Mouse (Mus musculus) cerebellum, postnatal 25 days (tissue): ENCODE measurements around the gene Ppp1r13l.

Experiments used
- DNase-seq, 2 experiments: peaks; one replicate each; pipeline ENCODE4 v3.0.0; 2021; ENCODE audit warnings: mixed read lengths in 2 of 2

Ppp1r13l gene

DNA sequence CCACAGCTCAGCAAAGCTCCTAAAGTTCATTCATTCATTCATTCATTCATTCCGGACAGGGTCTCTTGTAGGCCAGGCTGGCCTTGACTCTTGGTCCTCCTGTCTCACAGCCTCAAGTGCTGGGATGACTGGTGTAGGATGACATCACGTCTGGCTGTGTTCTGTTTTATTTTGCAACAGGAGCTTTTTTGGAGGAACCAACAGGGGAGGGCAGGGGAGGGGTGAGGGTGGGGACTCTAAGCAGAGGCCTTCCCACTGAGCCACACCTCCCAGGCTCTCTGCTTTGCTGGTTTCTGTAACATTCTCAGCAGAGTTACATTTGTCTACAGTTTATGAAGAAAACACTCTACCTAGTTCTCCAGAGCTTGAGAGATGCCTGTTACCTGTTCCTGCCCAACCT, 21.5 kb upstream of the Ppp1r13l start:
- no peak for DNase-seq

DNA sequence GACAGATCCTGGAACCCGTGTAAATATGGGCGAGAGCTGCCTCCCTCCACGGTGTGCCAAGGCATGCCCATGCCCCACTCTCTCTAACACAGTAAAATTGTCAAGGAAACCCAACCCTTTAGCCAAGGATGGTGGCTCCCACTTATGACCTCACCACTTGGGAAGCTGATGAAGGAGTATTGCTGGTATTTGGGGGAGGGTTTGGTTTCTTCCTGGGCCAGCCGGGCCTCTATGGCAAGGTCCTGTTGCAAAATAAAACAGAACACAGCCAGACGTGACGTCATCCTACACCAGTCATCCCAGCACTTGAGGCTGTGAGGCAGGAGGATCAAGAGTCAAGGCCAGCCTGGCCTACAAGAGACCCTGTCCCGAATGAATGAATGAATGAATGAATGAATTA, 21.0 kb upstream of the Ppp1r13l start:
- DNase-seq = no peak

DNA sequence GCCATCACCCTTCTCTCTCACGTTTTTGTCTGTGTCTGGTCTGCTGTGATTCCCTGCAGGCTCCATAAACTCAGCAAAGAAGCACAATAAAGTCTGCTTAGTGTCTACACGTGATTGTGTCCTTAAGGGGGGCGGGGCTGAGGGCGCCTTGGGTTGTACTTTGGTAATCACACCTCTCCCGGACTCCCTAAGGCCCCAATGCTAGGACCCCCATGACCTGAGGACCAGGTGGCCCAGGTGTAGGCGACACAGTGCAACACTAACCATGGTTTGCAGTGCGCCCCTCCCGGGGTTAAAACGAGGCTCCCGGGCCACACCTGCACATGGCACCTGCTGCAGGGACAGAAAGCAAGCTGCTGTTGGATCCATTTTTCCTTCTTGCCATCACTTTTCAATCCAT, 18.3 kb upstream of the Ppp1r13l start:
- DNase-seq = no peak

DNA sequence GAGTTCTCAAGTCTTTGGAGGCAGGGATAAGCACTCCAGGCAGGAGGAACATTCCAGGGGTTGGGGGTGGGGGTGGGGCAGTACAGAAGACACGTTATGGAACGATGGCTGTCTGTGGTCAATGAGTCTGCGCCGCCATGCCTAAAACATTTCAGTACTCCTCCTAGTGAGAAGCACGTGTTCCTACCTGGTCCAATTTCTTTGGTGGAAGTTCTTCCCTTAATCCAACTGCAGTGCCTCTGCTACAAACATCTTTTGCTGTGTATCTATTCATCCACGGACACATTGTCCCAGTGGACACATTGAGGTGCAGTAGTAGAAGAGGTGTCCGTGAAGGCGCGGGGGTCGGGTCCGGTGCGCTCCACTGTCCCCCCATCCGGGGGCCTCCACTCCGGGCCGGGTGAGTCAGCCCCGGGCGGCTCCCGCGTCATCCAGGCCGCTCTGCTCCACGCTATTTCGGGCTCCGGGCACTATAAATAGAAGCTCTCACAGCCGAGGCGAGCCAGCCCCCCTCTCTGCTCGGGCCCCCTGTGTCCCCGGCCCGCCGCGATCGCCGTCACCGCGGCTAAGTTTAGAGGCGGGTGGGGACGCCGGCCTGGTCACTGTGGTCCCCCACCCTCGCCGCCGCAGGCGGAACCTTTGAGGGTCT, 17.7 kb upstream of the Ppp1r13l start:
- peak; percentile 63 to 70 for DNase-seq

DNA sequence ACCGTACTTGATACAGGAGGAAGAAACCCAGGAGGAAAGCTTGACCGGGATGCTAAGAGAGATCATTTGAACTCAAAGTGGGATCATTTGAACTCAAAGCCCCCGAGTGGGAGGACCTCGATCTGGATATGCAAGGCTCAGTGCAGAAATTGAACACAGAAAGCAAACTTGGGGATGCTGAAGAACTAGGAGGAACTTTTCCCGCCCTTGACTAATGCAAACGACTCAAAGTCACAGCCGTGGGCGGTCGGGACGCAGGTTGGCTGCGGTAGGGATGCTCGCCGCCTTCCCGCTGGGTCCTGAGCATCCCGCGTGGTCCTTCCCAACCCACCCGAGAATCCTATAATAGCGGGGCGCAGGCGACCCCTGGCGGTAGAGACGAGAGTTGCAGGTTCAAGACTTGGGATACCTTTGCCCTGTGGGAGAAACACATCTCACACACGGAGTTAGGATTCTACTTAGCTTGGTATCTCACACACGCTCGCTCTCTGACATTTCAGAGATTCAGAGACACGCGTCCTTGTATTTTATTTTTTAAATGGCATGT, 17.0 kb upstream of the Ppp1r13l start:
- DNase-seq = peak; percentile 95 to 97

DNA sequence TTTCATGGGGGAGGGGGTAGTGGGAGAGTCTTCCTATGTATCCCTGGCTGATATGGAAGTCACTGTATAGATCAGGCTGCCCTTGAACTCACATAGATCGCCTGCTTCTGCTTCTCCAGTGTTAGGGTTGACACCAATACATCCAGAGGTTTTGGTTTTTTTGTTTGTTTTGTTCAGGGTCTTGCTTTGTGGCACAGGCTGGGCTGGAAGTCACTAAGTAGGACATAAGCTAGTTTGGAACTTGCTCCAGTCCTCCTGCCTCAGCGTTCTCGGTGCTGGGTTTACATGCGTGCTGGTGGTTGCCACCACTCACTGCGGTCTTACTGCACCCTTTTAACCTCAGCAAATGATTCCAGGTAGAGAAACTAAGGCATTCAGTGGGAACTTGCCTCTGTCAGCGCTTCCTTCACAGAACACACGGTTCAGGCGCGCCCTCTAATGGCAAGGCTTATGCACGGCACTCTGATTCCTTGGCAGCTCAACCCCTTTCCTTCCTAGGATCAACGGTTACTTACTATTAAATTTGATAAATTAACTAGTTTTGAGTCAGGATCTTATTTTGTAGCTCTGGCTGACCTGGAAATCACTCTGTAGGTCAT, 16.2 kb upstream of the Ppp1r13l start:
- peak; percentile 83 to 88 for DNase-seq

DNA sequence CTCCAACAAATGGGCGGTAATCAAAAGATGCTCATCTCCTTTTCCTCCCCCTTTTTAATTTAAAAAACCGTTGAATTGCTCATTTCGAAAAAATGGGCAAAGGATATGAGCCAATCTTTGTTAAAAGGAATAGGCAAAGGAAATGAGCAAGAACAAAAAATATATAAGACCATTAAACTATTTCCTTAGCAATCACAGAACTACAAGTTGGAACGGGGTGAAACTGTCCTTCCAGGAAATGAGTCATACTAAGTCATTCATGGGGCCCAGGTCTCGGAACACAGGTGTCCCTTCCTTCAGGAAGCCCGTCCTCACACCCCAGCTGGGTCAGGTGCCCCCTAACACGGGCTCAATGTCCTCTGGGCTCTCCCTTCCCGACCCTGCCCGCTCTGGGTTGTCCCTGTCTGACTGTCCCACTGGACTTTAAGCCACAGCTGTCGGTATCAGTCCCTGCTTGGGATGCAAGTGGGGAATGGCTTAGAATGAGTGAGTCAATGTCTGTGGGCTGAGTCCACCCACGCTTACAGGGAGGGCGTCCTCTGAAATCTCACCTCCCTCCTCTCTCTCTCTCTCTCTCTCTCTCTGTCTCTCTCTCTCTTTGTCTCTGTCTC, 15.2 kb upstream of the Ppp1r13l start, which contains the start of gene Ercc1:
Ercc1 (plus strand) TSS at position 542 of the 611 bp plus-strand sequence.
- peak in 1 of 2 experiments; percentile 54 for DNase-seq

DNA sequence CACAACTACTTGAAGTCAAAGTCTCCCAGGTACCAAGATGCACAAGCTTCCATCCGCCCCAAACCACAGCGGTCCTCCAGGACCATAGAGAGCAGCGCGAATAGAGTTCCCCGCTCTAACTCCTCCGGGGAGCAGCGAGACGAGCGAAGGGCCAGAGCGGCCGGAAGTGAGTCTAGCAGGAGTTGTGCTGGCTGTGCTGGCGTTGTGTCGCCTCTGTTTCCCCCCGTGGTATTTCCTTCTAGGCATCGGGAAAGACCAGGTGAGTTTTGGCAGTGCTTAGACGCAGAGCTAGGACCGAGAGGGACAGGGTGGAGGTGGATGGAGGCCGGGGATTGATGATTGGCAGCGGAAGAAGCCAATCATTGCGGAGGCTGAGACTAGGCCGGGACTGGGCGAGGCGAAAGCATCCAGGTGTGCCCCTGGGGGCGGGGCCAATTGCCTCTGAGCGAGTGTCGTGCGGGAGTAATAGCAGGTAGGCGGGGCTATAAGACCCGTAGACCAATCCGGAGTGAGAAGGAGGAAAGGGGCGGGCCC, 14.5 kb upstream of the Ppp1r13l start:
- peak; percentile 98 to 99 for DNase-seq

DNA sequence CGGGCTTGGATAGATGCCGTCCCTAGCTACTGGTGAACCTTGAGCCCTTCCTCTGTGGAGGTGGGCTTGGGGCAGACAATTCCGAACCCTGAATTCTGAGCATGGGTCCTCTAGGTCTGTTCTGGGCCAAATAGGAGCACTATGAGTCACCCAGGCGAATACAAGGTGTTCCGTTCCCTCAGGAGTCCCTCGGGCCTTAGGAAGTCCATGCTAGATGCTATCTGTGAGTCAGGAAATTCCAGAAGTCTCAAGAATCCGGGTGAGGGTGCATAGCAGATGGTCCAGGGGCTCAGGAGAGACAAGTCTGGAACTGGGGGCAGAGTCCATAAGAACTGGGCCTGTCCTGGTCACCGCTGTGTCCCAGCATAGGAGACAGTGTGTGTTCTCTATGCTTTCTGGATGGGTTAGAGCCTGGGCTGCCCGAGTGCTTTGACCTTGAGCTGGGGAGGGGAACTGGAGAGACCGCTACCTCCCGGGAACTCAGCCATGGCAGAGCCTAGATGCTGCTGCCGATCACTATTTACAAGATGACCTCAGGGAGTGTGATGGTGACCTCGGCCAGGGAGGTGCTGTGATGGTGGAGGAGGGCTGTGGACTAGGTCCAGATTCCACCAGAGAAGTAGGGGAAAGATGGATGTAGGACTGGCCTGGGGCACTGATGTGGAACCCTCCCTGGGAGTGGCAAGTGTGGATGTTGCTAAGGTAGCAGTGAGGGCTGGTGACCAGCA, 10.2 kb upstream of the Ppp1r13l start:
- DNase-seq = no peak

DNA sequence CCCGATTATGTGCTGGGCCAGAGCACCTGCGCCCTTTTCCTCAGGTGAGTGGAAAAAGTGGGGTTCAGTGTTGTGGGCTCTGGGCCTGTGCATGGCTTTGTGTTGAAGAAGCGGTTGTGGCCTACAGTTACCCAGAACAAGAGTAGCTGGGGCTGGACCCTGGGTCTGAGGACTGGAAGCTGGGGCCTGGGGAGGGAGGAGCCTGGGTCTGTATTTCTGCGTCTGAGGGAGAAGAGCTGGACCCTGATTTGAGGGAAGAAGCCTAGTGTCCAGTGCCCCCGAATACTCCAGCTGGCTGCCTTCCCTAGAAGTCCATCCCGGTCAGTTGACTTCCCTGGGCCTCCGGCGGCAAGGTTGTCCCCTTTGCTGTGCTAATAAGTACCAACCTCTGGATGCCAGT, 9.3 kb upstream of the Ppp1r13l start:
- DNase-seq = no peak

DNA sequence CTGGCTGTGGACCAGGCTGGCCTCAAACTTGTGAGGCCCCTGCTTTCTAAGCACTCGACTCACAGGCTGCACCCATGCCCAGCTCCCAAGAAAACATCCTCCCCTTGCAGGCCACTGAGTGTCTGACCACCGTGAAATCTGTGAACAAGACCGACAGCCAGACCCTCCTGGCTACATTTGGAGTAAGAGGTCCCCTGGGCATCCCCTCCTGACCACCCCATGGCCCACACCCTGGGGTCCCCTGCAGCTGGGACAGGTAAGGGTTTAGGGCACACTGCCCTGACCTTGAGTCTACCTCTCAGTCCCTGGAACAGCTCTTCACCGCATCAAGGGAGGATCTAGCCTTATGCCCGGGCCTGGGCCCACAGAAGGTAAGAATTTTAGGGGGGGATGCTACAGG, 4.6 kb upstream of the Ppp1r13l start:
- DNase-seq = no peak

DNA sequence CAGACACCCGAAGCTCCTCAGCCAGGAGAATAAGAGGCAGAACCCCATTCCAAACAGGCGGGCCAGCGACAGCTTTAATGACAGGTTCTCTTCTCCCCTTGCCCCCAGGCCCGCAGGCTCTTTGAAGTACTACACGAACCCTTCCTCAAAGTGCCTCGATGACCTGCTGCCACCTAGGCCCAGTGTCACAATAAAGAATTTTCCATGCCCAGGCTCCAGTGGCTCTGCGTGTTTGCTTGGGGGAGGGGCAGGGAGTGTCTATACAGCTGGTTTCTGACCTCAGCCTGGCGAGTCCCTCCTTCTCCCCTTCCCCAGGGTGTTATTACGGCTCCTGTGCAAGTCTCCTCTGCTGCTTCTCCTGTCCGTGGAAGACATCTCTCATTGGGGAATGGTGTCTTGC, 3.2 kb upstream of the Ppp1r13l start:
- DNase-seq = no peak

DNA sequence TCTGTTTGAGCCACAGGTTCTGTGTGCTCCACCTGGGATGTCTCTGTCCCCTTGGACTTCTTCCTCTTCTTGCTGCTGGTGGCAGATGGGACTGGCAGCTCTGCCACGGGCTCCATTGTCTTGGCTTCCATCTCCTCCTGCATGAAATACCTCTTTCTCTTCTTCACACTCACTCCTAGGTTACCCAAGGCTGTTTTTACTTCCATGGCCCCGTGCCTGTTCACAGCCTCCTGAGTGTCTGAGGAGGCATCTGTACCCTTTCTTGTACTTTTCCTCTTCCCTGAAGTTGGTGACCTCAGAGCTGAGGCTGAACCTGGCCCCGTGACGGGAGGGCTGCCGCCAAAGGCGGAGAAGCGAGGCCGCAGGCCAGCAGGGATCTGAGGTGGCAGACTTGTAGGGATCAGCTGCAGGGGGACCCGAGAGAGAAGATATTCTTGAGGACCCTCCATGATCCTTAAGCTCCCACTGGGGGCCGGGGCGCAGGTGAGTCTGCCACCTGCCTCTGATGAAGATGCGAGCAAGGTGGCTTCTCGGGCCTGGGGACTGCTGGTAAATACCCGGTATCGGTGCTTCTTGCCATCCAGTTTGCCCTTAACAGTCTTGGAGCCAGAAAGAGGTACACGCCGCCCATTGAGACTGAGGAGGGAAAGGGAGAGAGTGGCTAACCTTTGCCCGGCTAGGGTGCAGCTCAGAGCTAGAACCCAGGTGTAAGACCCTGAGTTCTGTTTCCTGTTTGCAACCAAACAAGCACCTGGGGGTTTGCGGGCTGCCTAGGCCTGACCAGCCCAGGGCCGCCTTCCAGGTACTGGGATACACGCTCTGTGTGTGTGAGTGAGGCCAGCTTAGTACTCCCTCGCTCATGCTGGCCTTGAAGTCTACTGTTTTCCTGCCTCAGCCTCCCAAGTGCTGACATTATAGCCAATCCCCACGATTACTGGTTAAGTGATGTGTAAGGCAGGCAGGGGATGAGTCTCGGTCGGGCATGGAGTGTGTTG, 1.9 kb upstream of the Ppp1r13l start:
- no peak for DNase-seq

DNA sequence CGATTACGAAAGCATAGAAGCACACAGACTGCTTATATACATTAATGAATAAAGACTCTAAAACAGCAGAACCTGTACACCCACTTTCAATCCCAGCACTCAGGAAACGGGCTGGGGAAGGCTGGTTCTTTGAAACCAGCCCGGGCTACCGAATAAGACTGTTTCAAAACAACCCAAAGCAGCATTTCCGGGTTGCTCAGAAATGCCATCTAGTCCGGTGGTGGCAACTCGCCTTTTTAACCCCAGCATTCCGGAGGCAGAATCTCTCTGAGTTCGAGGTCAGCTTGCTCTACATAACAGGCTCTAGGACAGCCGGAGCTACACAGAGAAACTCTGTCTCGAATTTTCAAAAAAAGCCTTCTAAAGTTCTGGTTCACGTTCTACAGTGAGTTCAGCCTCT, 915 bp upstream of the Ppp1r13l start:
- peak in 1 of 2 experiments; percentile 17 for DNase-seq

DNA sequence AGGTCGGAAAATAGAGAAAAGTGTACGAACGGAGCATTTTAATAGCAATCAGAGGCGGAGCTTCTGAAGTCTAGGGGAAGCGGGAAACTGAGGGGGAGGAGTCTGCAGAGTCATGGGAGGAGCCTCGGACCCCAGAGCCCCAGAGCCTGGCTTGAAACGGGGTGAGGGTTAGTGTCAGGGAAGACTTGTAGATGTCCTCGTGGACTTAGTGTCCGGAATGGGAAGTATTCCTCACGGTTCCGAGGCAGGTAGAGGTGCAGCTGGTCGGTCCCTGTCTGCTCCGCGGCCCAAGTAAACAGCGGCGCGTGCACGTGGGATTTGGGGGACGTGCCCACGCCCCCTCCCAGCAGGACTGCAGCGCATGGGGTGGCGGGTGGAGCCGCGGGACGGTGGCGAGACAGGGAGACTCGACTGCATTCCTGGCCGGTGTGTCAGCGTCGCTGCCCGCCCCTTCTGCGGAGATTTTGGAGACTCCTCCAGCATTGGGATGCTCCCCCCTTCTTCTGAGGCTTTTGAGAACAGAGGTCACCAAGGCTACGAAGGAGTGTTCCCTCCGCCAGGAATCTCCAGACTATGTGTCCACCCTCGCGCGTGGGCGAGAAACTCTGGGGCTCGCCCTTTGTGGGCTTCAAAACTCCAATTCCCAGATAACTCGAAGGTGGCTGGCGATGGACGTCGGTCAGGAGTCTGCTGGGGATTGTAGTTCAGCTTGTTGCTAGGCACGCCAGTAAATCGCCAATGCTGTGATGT, 518 bp downstream of the Ppp1r13l start:
- DNase-seq = peak; percentile 67 to 78

DNA sequence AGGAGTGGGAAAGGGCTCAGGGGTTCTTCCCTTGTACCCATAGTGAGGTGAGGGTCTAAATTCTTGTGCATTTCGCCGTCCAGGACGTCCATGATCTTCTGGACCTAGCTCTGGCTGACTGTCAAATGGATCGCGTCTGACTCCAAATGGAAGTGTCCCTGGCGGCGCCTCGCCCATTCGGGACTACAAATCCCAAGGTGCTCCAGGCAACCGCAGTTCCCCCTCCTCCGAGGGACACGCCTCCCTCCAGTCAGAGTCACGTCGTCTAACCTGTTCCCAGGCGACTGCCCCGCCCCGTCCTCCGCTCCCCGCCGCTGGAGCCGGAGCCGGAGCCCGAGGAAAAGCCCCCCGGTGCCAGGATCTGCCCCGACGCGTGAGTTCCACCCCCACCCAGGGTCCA, 1.4 kb downstream of the Ppp1r13l start:
- DNase-seq = peak; percentile 89 to 94

DNA sequence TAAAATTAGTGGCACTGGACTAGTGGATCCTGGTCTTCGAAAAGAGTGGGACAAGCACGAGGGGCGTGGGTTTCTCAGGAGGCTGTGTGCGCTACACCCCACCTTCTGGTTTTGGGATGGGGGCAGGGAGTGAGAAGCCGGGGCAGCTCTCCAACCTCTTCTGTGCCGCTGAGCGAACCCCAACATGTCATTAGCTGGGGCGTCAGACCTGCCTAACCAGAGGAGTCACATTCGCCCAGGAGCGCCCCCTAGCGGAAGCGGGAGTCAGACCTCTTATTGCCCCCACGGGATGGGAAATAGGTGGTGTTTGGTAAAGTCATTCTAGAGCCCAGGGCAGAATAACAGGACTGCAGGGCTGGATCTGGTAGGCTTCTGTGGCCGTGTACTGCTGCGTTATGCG, 2.2 kb downstream of the Ppp1r13l start:
- peak; percentile 59 to 80 for DNase-seq

DNA sequence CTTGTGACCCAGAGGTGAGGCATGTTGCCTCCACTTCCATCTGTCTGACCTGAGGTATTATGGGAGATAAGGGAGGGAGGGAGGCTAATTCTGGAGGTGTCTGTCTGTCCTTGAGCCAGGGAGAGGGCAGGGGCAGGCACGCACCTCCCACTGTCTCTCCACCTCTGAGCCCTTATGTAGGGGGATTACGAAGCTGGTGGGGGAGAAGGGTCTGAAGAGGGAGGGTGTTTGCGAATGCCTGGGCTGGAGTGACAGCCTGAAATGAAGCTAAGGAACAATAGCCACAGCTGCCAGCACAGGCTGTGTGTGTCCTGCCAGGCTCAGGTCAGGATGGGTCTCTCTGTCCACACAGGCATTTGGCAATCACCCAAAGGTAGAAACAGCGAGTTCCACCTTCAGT, 2.7 kb downstream of the Ppp1r13l start:
- DNase-seq = no peak

DNA sequence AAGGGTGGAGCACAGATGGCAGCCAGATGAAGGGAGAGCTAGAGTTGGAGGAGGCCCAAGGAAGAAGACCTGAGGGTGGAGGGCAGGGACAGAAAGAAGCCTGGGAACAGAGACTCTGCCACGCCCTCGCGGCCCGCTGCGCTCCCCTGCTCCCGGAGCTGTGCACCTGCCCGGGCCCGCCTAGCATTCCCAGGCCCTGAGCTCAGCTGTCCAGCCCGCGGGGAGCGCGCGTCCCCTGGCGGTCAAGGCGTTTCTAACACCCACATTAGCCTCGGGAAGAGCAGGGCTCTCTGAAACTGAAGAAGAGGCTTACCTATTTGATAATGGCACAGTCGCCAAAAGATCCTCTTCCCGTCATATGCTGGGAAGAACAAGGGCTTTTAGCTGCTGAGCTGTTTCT, 4.3 kb downstream of the Ppp1r13l start:
- peak; percentile 80 to 88 for DNase-seq

DNA sequence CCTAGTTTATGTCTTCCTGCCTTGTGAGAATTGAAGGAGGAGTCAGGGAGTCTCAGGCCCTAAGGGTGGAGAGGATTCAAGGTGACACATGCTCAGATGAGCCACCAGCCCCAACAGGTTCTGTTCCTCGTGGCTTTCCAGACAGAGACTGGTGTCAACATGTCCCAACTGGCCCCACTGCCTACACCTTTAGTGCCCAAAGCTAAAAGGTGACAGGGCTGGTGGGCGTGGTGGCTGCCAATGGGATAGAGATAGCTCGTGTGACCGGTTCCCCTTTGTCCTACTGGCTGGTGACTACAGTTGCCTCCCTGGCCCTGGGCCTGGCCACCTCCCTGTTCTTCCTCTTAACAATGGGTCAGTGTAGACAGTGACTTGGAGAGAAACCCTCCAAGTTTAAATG, 5.8 kb downstream of the Ppp1r13l start:
- DNase-seq = peak in 1 of 2 experiments; percentile 4

DNA sequence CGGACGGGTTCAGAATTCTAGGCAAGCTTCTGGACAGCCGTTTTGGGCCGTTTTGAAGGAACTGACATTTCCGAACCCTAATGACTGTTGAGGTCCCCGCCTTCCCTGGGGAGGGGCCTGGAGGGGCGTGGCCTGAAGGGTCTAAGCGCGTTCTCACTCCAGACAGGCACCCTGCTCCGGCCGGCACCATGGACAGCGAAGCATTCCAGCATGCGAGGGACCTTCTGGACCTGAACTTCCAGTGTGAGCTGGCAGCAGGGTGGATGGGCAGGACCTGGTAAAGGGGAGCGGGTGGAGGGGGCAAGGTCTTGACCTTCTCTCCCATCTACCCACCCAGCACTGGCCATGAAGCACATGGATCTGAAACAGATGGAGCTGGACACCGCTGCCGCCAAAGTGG, 8.8 kb downstream of the Ppp1r13l start:
- DNase-seq = no peak
